Mouse (Mus musculus) left cerebral cortex, adult 9 months (tissue): Measurements from ENCODE around the gene Grb2.
A peak's percentile ranks its signal among the peaks of the same experiment; 100 is the strongest.

Experiments used
- DNase-seq, 2 experiments: peaks; one replicate each; pipeline ENCODE4 v3.0.0; 2022; ENCODE audit warnings: low spot score in 2 of 2

Grb2 gene

GRCm38 (mm10) chr11:115712268-115712667 is 3.9 kb upstream of the Grb2 start:
- DNase-seq, result no peak

GRCm38 (mm10) chr11:115711133-115711532 is 2.7 kb upstream of the Grb2 start:
- no peak for DNase-seq

- no peak for DNase-seq
Observed at GRCm38 (mm10) chr11:115709829-115710559, 1.6 kb upstream of the Grb2 start.

- DNase-seq, result peak; percentile 38 to 67
Observed at GRCm38 (mm10) chr11:115708956-115709828, 795 bp upstream of the Grb2 start.

GRCm38 (mm10) chr11:115707313-115708208 is 836 bp downstream of the Grb2 start:
- peak in 1 of 2 experiments; percentile 29 for DNase-seq

GRCm38 (mm10) chr11:115706584-115706983 is 1.8 kb downstream of the Grb2 start:
- DNase-seq, result no peak

GRCm38 (mm10) chr11:115705561-115705960 is 2.8 kb downstream of the Grb2 start:
- DNase-seq, result no peak

GRCm38 (mm10) chr11:115704648-115705047 is 3.7 kb downstream of the Grb2 start:
- DNase-seq, result no peak

GRCm38 (mm10) chr11:115703466-115703865 is 4.9 kb downstream of the Grb2 start:
- no peak for DNase-seq

- peak; percentile 91 to 94 for DNase-seq
Observed at GRCm38 (mm10) chr11:115698986-115699728, 9.2 kb downstream of the Grb2 start.

- no peak for DNase-seq
Observed at GRCm38 (mm10) chr11:115697722-115698121, 10.7 kb downstream of the Grb2 start.

- no peak for DNase-seq
Observed at GRCm38 (mm10) chr11:115697091-115697490, 11.3 kb downstream of the Grb2 start.

- no peak for DNase-seq
Observed at GRCm38 (mm10) chr11:115696471-115696870, 11.9 kb downstream of the Grb2 start.

- no peak for DNase-seq
Observed at GRCm38 (mm10) chr11:115693979-115694578, 14.3 kb downstream of the Grb2 start.

- DNase-seq, result no peak
Observed at GRCm38 (mm10) chr11:115692800-115693199, 15.6 kb downstream of the Grb2 start.

- DNase-seq, result no peak
Observed at GRCm38 (mm10) chr11:115691976-115692375, 16.4 kb downstream of the Grb2 start.

GRCm38 (mm10) chr11:115691511-115691910 is 16.9 kb downstream of the Grb2 start:
- no peak for DNase-seq

- DNase-seq, result no peak
Observed at GRCm38 (mm10) chr11:115691013-115691412, 17.4 kb downstream of the Grb2 start.

GRCm38 (mm10) chr11:115690356-115690755 is 18.0 kb downstream of the Grb2 start:
- no peak for DNase-seq

- DNase-seq, result no peak
Observed at GRCm38 (mm10) chr11:115689137-115689915, 19.1 kb downstream of the Grb2 start.
